Mouse (Mus musculus): ENCODE data around the gene Rpl23a.

DNA sequence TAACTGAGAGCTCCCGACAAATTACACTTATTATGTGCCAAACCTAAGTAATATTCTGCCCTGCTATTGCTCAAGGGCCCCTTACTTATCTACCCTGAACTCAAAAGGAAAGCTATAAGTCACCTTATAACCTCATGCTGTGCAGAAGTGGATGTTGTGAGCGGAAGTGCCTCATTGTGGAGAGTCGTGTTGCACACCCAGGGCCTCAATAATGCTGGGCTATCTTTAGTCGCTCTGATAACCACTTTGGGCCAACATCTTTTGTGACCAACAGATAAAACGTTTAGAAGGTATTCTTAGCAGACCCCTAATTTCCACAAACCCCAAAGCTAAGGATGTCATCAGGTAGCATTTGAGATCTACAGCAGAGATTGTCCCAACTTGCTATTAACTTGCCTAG is 42.7 kb downstream of the Rpl23a start:
- TF ChIP-seq CTCF (IDR thresholded peaks at IDR 0.05; ENCODE audit: low read depth), result no peak
- no peak for TF ChIP-seq EP300 (IDR thresholded peaks at IDR 0.05; ENCODE audit: low read depth)
